Mouse (Mus musculus) thymus, adult 2 months (tissue): ENCODE measurements around the gene Gpr84.

Experiments used
- CTCF ChIP-seq: fragments of 200-500 bp; IDR thresholded peaks from 2 replicates; pipeline ENCODE4 v1.5.1; 2012; ENCODE audit warnings: mild to moderate bottlenecking, control low read depth, low read length, moderate library complexity, borderline replicate concordance; ENCODE audit not compliant: control insufficient read depth, poor library complexity, insufficient read depth; ENCODE audit errors: extremely low read depth
- POLR2A ChIP-seq: fragments of 200-500 bp; IDR thresholded peaks from 2 replicates; pipeline ENCODE4 v1.6.1; 2012; ENCODE audit warnings: mild to moderate bottlenecking, low read length, control low read depth, moderate library complexity; ENCODE audit not compliant: control insufficient read depth, poor library complexity, insufficient read depth; ENCODE audit errors: extremely low read depth

DNA sequence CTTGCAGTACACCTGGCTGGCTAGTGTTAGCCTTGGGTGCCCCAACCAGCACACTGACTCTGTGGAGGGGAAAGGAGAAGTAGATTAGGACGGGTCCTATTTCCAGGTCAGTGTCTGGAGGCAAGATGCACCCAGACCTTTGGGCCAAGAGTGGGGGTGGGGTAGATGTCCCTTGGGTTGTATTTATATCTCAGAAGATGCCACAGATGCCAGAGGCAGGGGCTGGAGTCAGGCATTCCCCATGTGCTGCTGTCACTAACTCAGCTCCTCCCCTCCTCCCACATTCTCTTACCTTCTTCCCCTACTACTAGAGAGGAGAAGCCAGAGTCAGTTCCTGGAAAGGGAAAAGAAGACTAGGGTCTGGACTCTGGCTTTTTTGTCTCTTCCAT, 48.7 kb upstream of the Gpr84 start:
- TF ChIP-seq POLR2A (no peak), CTCF (no peak)
